Mouse (Mus musculus) neural tube, embryonic 14.5 days (tissue): ENCODE results near the gene Dnajc12. TPM values are rescaled to one million over a fixed set of nuclear protein-coding genes. Genes with fewer than 3 reads are reported as not detected.
"Not testable (repeated sequence)": the region's sequence is repeated elsewhere in the genome, so short reads cannot be mapped to it uniquely, and the experiment has no call there.

Source experiments
- ATAC-seq: fragments of 200-750 bp; cut with Nextera tagmentation; 2 replicates; pipeline ENCODE4 v1.8.0; 2017; ENCODE audit warnings: low read depth, mild to moderate bottlenecking, moderate TSS enrichment, moderate library complexity
- H3K27ac ChIP-seq: fragments of 300-500 bp; sonication (generic); 2 replicates; pipeline ENCODE4 v1.5.1; 2014; ENCODE audit warnings: low read depth, mild to moderate bottlenecking, control low read depth, low read length, moderate library complexity, mixed read lengths
- H3K27me3 ChIP-seq: fragments of 300-500 bp; sonication (generic); 2 replicates; pipeline ENCODE4 v1.6.1; 2014; ENCODE audit warnings: low read length; ENCODE audit not compliant: control insufficient read depth, insufficient read depth
- H3K36me3 ChIP-seq: fragments of 300-500 bp; sonication (generic); 2 replicates; pipeline ENCODE4 v1.6.1; 2014; ENCODE audit warnings: low read length, mixed read lengths; ENCODE audit not compliant: control insufficient read depth, insufficient read depth
- H3K4me1 ChIP-seq: fragments of 300-500 bp; sonication (generic); 2 replicates; pipeline ENCODE4 v1.6.1; 2014; ENCODE audit warnings: low read length; ENCODE audit not compliant: control insufficient read depth, insufficient read depth
- H3K4me2 ChIP-seq: fragments of 300-500 bp; sonication (generic); 2 replicates; pipeline ENCODE4 v1.6.1; 2014; ENCODE audit warnings: mild to moderate bottlenecking, low read depth, low read length, control low read depth
- H3K4me3 ChIP-seq: fragments of 300-500 bp; sonication (generic); 2 replicates; pipeline ENCODE4 v1.5.1; 2014; ENCODE audit warnings: low read depth, low read length, control low read depth, mixed read lengths
- H3K9ac ChIP-seq: fragments of 300-500 bp; sonication (generic); replicated peaks from 2 replicates; pipeline ENCODE4 v1.6.1; 2014; ENCODE audit warnings: low read depth, mild to moderate bottlenecking, control low read depth, low read length, mixed read lengths
- H3K9me3 ChIP-seq: fragments of 300-500 bp; sonication (generic); 2 replicates; pipeline ENCODE4 v1.6.1; 2016; ENCODE audit warnings: low read length; ENCODE audit not compliant: control insufficient read depth
- WGBS: fragments of 180-500 bp; shearing (Covaris S2); extraction: QIAGEN DNeasy Blood & Tissue Kit; methylation state at CpG from one replicate; pipeline ENCODE4 v1.1.7; 2014; 5-methylcytosine and 5-hydroxymethylcytosine counted together
- polyA plus RNA-seq: library from polyadenylated mRNA; unstranded; fragments of >200 nt; fragmentation: Nextera tagmentation; extraction: Ambion mirVana; gene quantifications from 2 replicates; pipeline ENCODE4 v1.2.1, GENCODE M21; 2014

The Dnajc12 gene
- polyA plus RNA-seq, 1 experiment from 2014 or later = 27.2 TPM

- no peaks in the 10 kb centered on the region for H3K27me3 ChIP-seq
- no peaks in the 10 kb centered on the region for H3K36me3 ChIP-seq
- H3K4me2 ChIP-seq = no peak overlapping the region
- no peaks in the 10 kb centered on the region for H3K4me1 ChIP-seq
- H3K27ac ChIP-seq = no peak overlapping the region
- H3K9ac ChIP-seq = no peak overlapping the region
- no peaks in the 10 kb centered on the region for H3K9me3 ChIP-seq
- 95% methylated on average over 7 of the region's 7 CpGs for WGBS
- H3K4me3 ChIP-seq = no peak overlapping the region
- ATAC-seq = no peak
Observed at GRCm38 (mm10) chr10:63350666-63351065, 31.6 kb upstream of the Dnajc12 start.

- H3K36me3 ChIP-seq, H3K4me3 ChIP-seq, H3K27ac ChIP-seq, H3K9me3 ChIP-seq, H3K4me2 ChIP-seq, H3K4me1 ChIP-seq, ATAC-seq, H3K9ac ChIP-seq, H3K27me3 ChIP-seq: not testable (repeated sequence)
- 85% methylated on average over 7 of the region's 7 CpGs for WGBS
Observed at GRCm38 (mm10) chr10:63351099-63351498, 31.1 kb upstream of the Dnajc12 start.

DNA sequence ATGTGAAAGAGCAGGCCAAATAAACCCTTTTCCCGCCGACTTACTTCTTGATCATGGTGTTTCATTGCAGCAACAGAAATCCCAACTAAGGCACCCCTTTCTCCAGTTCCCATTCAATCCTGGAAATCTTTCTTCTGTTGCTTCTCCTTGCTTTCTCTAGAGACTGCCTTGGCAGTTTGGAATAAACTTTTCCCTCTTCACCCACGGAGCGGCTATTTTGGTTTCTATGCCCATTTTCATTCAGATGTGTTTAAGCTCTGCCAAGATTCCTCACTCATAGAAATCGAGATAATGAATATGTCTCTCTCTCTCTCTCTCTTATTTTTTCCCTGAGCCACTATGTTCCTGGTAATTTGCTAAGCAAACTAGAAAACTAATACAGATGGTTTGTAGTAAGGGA, 30.1 kb upstream of the Dnajc12 start:
- Histone ChIP-seq H3K36me3 (no peaks in the 10 kb centered on the region), H3K9me3 (no peaks in the 10 kb centered on the region), H3K4me1 (no peaks in the 10 kb centered on the region), H3K4me2 (no peak overlapping the region), H3K27me3 (no peaks in the 10 kb centered on the region), H3K27ac (no peak overlapping the region), H3K9ac (no peak overlapping the region), H3K4me3 (no peak overlapping the region)
- no peak for ATAC-seq
- 82% methylated on average over 5 of the region's 5 CpGs for WGBS

GRCm38 (mm10) chr10:63360502-63360901, 21.7 kb upstream of the Dnajc12 start:
- 65% methylated on average over 1 of the region's 1 CpGs for WGBS
- Histone ChIP-seq H3K4me1 (no peaks in the 10 kb centered on the region), H3K9ac (no peak overlapping the region), H3K36me3 (no peaks in the 10 kb centered on the region), H3K4me2 (no peak overlapping the region), H3K9me3 (no peaks in the 10 kb centered on the region), H3K27me3 (no peaks in the 10 kb centered on the region), H3K4me3 (no peak overlapping the region), H3K27ac (no peak overlapping the region)
- ATAC-seq = no peak

DNA sequence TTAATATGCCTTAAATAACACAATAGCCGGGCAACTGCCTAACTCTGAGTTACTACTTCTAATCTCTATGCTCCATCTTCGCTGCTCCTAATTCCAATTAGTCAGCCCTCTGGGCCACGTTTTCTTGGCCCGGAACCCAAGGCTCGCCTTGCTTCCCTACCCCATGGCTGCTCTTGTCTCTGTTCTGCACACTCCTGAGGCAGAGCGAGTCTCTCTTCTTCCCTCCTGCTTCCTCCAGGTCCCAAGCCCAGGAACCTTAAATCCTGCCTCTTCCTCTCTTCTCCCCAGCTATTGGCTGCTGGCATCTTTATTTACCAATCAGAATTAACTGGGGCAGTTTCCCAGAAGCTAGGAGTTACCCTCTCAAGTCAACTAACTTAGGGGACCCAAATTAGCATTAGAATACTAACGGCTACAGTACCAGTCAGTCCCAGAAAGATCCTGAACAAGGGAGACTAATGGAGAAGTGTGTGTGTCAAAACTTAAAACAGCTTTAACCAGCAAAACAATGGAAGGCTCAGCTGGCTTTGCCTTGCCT, 16.3 kb upstream of the Dnajc12 start:
- no peaks in the 10 kb centered on the region for H3K4me1 ChIP-seq
- no peak overlapping the region for H3K9ac ChIP-seq
- H3K9me3 ChIP-seq = no peaks in the 10 kb centered on the region
- no peaks in the 10 kb centered on the region for H3K36me3 ChIP-seq
- WGBS = 68% methylated on average over 7 of the region's 7 CpGs
- H3K27me3 ChIP-seq = no peaks in the 10 kb centered on the region
- H3K4me2 ChIP-seq = no peak overlapping the region
- H3K4me3 ChIP-seq = no peak overlapping the region
- no peak for ATAC-seq
- H3K27ac ChIP-seq = no peak overlapping the region

DNA sequence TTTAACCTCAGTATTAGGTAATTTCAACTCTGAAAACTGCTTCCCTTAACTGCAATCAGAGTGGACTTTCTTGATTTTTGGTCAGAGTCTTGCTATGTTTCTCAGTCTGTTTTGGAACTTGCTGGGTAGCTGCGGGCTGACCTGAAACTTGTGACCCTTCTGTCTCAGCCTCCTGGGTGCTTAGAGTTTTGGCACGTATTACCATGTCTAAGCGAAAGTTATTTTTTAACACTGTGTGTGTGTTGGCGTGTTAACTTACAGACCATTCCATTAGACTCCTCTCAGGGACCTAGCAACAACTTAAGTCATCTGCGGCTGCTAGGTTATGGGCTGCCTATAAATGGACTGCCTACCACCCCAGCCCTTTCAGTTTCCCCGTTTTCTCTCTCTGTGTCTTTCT, 14.9 kb upstream of the Dnajc12 start:
- H3K27me3 ChIP-seq = no peaks in the 10 kb centered on the region
- no peaks in the 10 kb centered on the region for H3K4me1 ChIP-seq
- H3K36me3 ChIP-seq = no peaks in the 10 kb centered on the region
- no peaks in the 10 kb centered on the region for H3K9me3 ChIP-seq
- no peak overlapping the region for H3K4me3 ChIP-seq
- WGBS = 86% methylated on average over 6 of the region's 6 CpGs
- no peak overlapping the region for H3K9ac ChIP-seq
- no peak overlapping the region for H3K4me2 ChIP-seq
- H3K27ac ChIP-seq = no peak overlapping the region
- no peak for ATAC-seq

DNA sequence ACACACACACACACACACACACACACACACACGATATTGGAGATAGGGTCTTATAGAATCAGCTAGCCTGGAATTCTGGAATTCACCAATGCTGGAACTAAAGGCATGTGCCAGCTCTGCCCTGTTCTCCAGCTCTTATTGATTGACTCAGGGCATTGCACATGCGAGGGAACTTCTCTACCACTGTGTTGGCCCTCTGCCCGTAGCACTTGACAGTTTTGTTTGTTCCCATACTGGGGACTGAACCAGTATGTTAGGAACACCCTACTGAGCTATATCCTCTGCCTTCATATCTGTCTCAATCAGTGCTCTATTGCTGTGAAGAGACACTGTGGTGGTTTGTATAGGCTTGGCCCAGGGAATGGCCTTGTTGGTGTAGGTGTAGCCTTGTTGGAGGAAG, 14.2 kb upstream of the Dnajc12 start:
- no peak for ATAC-seq
- no peaks in the 10 kb centered on the region for H3K27me3 ChIP-seq
- no peaks in the 10 kb centered on the region for H3K36me3 ChIP-seq
- H3K4me2 ChIP-seq = no peak overlapping the region
- WGBS = 83% methylated on average over 3 of the region's 3 CpGs
- H3K4me1 ChIP-seq = no peaks in the 10 kb centered on the region
- H3K4me3 ChIP-seq = no peak overlapping the region
- no peaks in the 10 kb centered on the region for H3K9me3 ChIP-seq
- H3K27ac ChIP-seq = no peak overlapping the region
- no peak overlapping the region for H3K9ac ChIP-seq

DNA sequence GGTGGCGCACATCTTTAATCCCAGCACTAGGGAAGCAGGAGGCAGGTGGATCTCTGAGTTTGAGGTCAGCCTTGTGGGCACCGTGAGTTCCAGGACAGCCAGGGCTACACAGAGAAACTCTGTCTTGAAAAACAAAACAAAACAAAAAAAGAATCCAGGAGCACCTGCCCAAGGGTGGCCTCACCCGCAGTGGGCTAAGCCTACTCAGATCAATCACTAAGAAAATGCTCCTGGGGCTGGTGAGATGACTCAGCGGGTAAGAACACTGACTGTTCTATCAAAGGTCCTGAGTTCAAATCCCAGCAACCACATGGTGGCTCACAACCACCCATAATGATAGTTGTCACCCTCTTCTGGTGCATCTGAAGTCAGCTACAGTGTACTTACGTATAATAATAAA, 5.9 kb upstream of the Dnajc12 start:
- H3K27ac ChIP-seq = no peak overlapping the region
- H3K9me3 ChIP-seq = no peaks in the 10 kb centered on the region
- no peak for ATAC-seq
- 89% methylated on average over 5 of the region's 5 CpGs for WGBS
- H3K4me1 ChIP-seq = no peaks in the 10 kb centered on the region
- H3K36me3 ChIP-seq = no peaks in the 10 kb centered on the region
- H3K4me2 ChIP-seq = no peak overlapping the region
- no peak overlapping the region for H3K4me3 ChIP-seq
- H3K27me3 ChIP-seq = no peaks in the 10 kb centered on the region
- H3K9ac ChIP-seq = no peak overlapping the region

- no peaks in the 10 kb centered on the region for H3K9me3 ChIP-seq
- H3K4me2 ChIP-seq = no peak overlapping the region
- WGBS = 23% methylated on average over 9 of the region's 9 CpGs
- no peaks in the 10 kb centered on the region for H3K36me3 ChIP-seq
- no peak overlapping the region for H3K4me3 ChIP-seq
- peaks cover 4% of the 10 kb centered on the region for H3K4me1 ChIP-seq
- H3K27me3 ChIP-seq = no peaks in the 10 kb centered on the region
- no peak overlapping the region for H3K9ac ChIP-seq
- peak; percentile 36; the same call in 1 of the 2 replicates for ATAC-seq
- no peak overlapping the region for H3K27ac ChIP-seq
Observed at GRCm38 (mm10) chr10:63377468-63377867, 4.8 kb upstream of the Dnajc12 start.
